Mouse (Mus musculus): ENCODE measurements around the gene Coq2.

Coq2 gene

DNA sequence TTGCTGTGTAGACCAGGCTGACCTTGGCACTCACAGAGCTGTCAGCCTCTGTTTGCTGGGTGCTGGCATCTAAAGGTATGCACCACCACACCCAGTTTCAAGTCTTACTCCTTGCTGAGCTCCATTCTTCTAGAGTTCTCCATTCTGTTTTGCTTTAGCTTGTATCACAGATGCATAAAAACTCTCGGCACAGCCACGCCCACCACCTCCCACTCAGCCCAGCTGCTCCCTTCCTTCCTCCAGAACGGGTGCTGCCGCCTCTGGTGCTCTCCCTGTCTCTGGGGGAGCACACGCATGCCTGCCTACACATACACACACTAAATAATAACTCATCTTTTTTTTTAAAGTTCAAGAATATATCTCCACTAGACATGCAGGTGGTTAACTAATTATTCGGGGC lies 16.5 kb downstream of the Coq2 start:
- no peak for DNase-seq

DNA sequence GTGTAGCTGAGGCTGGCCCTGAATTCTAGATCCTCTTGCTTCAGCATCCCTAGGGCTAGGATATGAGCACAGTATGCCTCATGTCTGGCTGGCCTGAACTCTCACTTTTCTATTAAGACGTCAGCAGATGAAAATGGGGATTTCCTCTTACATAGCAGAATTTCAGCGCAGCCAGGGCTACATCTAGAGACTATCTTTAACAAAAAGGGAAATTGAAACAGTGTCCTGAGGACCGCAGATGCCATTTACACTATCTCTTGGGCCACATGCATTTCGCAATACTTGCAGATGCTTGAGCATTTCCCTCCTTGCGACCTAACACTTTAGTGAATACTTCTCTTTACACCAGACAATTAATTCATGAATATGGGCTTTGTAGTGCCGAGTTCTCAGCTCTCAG lies 18.6 kb downstream of the Coq2 start:
- no peak for DNase-seq

DNA sequence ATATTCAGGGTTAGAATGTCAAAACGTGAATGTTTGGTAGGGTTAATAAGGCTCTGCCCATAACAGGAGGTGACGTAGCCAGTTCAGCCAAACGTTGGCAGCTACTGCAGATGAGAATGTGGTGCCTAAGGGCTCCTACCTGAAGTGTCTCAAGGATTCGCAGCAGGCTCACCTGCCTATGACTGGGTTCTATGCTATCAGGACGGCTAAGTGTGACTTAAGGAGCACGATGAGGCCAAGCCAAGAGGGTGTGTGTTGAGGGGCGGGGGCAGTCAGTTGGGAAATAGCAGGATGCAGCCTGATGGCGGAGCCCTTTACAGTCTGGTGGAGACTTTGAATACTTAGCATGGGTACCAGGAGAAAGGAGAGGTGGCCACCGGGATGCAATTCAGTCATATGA lies 22.6 kb downstream of the Coq2 start:
- peak in 1 of 2 experiments; percentile 27 for DNase-seq

DNA sequence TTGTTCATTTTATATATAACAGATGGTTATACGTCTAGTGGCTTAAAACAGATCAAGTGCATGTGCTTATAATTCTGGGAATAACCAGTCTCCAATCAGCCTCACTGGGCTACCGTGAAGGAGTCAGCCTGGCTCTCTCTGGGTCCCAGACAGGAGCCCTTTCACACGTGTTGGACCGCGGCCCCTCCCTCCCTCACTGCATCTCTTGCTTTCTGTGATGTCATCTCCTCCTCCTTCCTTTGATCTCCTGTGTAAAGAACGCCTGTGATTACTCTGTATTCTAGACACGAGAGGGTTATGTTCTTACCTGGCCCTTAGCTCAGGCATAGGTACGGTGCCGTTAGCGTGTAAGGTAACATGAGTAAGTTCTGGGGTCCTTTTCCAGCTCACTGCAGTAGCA lies 23.5 kb downstream of the Coq2 start:
- no peak for DNase-seq

DNA sequence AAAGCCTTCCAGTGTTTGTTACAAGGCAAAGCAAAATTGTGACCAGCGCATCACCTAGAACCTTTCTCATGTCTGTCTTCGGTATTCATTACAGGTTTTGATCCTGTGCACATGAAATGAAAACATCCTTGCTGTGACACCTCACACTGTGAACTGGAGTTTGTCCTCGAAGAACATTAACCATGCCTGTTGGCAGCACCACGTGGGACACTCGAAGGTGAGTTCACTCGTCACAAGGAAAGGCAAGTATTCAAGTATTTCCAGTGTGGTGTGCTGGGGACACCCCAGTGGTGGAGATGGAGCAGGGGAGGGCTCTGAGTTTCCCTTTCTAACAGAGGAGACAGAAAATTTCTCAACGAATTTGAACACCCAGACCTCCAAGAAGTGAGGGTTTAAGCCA lies 24.0 kb downstream of the Coq2 start:
- DNase-seq, result no peak

DNA sequence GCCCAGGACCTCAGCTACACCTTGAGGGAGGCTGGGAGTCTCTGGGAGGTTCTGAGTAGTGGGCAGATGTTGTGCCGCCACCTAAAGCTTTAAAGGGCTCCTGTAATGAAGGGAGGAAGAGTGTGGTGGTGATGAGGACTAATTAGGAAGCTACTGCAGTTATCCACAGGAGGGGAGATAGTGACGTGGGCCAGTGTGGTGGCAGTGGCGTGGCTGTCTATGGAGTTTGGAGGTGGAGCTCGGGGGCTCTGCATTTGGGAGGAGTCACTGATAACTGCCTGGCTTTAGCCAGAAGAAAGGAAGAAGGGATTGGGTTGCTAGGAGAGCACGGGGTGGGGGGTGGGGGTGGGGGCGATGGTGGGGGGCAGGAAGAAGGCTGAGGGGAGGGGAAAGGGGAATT lies 26.4 kb downstream of the Coq2 start:
- no peak for DNase-seq

DNA sequence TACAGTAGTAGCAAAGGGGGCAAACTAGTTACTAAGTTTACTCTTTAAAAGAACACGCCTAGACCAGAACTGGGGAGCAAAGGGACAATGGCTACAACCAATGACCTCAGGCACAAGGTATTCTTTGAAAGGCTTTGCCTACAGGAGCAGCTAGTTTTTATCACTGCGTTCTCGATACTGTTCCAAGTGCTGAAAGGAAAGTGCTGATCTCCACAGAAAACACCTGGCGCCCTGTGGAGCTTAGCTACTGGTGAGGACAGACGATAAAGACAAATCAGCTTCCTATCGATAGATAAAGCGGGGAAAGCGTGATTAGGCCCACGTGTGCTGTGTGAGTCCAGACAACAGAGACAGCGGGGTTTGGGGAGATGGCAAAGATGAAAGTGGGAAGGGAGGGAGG lies 26.9 kb downstream of the Coq2 start:
- no peak for DNase-seq

DNA sequence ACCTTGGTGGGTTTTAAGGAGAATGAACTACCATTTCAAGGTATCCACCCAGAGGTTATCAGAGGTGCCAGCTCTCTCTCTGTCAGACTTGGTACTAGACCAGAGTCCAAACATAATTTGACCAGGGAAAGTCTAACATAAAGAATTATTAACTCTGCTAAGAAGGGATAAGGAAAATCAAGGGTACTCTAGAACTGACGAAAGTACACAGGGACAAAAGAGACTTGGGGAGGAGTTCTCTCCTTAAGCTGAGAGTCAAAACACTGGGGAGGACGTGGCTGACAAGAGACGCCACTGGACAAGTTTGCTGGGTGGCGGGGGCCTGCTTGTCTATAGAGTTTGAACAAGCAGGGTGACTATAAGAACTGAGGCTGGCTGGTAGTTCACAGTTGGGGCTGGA lies 28.4 kb downstream of the Coq2 start:
- no peak for DNase-seq

DNA sequence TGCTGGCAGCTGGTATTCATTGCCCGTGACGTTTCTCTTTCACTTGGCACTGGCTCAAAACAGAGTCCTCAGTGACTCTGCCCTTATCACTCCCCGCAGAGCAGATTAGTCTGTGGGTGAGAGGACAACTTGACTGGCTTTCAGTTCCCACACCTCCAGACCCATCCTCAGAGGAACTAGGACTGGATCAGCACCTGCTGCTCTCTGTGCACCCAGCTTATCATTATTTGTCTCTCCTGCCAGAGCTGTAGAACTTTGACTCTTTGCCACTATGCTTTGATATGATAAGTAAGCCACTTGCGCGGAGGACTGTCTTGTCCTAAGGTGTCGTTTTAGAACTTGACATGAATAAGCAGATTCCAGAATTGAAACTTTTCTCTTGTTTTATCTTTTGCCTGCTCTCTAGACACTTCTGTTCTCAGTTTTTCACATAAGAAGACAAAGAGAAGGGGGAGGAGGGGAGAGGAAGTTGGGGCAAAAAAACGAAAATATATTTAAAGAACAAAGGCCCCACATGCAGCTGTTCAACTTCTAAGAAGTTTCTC lies 30.9 kb downstream of the Coq2 start:
- DNase-seq, result peak; percentile 16 to 56

DNA sequence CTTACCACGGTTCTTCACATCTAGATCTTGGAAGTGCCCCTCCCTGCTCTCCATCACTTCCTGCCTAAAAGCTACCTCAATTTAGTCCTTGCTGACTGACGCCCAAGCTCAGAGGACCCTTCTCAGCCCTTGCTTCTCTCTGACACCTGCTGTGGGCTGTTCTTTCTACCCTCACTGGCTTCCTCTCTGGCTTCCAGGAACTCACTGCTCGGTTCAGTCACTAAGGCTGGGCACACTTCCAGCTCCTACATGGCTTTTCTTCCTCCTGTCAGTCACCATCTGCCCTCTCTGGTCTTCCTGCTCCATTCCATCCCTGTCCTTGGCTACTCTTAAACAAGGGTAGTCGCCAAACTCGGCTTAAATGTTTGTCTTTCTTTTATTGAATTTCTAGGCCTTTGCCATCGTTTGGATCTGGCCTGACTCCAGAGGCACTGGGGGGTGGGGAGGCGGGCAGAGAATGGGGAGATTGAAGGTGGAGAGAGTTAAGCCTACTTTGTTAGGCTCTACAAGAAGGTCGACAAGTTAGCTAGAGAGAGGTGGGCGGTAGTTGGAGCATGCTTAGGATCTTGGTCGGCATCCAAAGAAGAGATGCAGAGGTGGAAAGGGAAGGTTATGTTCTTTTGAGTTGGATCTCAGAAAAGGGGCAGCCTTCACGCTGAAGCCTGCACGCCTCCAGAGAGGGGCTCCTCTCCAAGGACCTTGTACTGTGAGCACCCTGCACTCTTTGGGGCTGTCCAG lies 31.5 kb downstream of the Coq2 start:
- DNase-seq, result peak; percentile 34 to 40

DNA sequence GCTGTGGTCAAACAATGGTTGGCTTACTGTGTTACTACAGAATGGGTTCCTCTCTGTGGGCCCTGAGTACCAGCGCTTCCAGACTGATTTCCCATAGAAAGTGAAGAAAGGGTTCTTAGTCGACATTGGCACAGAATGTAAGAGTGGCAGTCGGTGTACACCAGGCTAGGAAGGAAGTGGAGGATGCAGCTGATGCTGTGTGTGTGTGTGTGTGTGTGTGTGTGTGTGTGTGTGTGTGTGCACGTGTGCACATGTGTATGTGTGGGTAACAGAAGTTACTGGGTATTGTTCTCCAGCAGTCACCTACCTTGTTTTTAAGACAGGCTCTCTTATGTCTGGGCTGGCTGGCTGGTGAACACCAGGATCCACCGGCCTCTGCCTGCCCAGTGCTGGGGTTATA lies 32.6 kb downstream of the Coq2 start:
- DNase-seq, result no peak

DNA sequence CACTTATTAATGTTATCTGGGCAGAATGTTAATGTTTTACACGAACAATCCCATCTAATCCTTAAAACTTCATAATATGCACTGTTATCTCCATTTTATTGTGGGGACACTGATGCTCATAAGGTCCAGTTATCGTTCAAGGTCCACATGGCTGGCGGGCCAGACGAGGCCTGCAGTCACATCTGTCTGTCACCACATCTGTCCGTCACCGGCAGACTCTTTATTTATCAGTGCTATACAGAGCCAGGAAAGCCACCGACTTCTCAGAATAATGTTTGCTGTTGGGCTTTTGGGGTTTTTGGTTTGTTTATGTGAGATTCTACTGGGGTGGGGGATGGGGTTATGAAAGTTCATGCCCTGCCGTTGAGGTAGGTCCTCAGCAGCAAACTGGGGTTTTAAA lies 36.5 kb downstream of the Coq2 start:
- no peak for DNase-seq

DNA sequence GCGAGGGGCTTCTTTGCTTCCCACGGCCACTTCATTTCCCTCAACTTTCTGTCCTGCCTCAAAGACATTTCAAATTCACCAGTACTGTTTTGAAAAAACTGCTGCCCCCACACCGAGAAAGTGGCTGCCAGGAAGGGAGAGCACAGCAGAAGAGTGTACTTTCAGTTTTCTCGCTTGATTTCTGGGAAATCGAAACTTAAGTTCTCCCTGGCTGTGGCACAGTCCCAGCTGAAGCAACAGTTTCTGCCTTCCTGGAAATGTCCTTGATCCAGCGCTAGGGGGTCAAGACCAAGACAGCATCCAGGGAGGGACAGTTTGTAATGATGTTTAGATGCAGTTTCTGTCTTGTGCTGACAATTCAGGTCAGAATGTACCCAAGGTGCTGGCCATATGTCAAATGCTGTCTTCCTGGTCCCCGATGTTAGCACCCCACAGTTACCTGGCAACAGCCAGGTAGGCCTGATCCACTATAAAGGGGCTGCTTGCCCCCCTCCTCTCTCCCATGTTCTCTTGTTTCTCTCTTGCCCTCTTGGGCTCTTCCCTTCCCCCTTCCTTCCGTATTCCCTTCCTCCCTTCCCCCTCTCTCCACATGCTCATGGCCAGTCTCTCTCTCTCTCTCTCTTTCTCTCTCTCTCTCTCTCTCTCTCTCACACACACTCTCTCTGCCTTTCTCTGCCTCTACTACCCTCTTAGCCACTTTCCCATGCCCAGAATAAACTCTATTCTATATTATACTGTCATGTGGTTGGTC lies 38.0 kb downstream of the Coq2 start:
- peak; percentile 38 to 61 for DNase-seq

DNA sequence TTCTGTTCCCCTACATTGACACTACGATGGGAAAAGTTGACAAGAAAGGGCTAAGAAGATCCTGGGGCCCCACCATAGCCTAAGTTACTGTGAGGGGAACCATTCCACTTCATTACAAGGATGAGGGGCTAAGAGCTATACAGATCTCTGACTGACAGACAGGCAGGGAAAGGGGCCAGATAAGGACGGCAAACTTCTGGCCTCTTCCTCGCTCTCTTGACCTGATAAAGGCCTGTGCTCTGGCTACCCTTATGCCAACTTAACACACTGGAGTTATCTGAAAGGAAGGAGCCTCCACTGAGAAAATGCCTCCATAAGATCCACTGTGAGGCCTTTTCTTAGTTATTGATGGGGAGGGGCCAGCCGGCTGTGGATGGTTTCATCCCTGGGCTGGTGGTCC lies 39.0 kb downstream of the Coq2 start:
- DNase-seq, result no peak

DNA sequence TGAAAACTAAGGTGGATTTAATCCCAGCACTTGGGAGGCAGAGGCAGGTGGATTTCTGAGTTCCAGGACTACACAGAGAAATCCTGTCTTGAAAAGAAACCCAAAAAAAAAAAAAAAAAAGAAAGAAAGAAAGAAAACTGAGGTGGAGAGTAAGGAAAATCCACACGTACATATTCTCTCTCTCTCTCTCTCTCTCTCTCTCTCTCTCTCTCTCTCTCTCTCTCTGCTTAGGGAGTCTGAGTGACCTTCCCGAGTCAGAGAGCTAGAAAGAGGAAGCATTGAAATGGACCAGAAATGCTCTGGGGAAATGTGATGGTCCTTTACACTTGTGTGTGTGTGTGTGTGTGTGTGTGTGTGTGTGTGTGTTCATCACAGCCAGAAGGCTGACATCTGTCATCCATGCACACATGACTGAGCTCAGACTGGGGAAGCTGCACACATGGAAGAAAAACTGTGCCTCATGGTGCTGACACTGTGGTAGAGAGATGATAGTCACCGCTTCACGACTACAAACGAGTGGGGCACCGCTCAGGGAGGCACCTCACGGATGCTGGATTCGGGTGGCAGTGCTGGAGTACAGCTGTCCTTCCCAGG lies 40.0 kb downstream of the Coq2 start:
- no peak for DNase-seq

DNA sequence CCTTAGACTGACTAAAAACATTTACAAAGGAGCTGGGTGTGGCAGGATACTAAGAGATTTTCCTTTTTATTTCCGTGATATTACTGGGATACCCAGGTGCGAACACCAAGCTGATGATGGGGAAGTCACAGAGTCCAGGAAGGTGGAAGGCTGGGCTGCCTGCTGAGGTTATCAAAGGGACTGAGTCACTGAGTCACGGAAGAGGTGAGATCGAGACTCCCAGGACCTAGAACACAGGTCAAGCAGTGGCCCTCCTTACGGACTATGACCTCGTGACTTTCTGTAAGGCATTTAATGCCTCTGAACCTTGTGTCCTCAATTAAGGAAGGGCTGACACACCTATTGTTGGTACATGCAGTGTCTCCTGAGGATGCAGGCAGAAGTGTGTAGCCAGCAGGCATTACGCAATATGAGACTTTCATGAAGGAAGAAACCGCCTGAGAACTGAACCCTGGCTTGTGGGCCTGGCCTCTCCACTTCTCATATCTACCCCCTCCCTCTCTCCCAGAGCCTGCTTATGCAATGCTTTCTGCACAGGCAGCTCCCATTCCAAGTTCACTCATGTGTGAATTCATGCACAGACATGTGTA lies 42.3 kb downstream of the Coq2 start:
- DNase-seq, result peak; percentile 30 to 57

DNA sequence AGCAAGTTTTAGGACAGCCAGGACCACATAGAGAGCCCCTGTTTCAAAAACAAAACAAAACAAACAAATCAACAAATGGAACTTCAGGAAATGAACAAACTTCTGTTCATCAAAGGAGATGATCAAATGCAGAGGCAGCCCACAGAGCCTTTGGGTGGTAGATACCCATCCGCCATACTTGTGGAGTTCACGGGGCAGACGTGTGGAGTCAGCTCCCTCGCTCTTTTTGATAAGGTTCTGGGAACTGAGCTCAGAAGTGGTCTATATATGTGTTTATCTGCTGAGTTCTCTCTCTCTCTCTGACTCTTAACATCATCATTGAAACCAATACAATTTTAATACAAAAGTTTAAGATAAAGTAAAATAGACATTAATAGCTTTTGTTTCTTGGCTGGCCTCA lies 46.1 kb downstream of the Coq2 start:
- no peak for DNase-seq

DNA sequence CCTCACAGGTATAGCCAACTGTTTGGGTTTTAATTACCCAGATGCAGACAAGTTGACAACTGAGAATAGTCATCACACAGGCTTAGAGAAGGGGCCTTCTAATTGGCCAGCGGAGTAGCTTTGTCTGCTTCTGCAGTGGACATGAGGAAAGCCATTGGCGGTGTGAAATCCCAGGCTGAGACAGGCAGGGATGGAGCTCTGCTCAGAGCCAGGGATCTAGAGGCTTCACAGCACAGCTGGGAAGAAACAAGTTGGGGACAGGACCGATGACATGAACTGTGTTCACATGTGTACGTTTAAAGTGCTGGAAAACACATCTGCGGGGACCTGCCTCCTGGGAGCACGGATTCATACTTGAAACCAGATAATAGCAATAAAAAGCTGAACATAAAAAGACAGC lies 48.4 kb downstream of the Coq2 start:
- DNase-seq, result no peak

DNA sequence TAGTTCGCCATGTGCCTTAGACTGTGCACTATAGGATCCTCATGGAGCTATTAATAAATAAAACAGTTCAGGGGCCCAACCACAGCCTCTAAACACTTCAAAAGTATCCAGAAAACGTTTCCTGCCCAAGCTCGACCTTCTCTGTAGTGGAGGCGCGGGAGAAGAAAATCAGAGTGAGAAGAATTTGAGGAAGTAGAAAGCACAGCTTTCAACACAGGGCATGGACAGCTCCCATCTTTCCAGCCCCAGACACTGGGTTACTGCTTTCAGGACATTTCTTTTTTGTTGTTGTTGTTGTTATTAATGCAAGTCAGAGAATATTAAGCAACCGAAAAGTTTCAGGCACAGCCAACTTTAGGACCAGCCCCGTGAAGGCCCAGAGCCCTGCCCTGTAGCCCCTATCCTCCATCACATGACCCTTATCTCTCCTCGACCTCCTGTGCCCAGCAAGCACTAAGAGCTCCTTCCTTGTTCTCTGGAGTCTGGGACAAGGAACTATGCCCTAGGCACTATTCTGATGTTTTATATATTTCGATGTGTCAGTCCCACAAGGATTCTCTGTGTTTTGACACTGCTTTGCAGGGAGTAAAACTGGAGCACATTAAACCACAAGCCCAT lies 50.1 kb downstream of the Coq2 start:
- DNase-seq, result no peak

DNA sequence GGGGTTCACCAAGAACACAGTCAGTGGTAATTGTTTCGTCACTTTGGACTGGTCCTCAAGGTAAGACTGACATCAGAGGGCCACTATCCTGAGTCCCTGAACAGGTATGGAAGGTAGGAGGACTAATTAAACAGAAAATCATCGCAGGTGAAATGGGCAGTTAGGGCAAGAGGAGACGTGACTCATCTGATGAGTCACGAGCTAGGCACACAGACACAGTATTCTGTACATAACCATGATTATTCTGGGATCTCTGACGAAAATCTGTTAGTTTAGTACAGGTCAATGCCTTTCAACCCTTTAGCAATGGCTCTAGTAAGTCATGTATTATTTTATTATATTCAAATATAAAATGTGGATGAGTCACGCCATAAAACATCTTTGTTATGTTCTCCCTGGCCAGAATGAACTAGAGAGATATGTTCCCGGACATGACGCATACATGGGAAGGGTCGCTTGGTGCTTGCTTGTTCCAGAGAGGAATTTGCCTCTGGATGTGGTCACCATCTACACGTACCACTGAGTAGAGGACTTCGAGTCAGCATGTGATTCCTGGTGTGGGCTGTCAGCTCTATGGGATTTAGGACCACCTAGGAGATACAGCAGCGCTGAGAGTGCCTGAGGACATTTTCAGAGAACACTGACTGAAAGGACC lies 52.3 kb downstream of the Coq2 start:
- DNase-seq, result no peak

DNA sequence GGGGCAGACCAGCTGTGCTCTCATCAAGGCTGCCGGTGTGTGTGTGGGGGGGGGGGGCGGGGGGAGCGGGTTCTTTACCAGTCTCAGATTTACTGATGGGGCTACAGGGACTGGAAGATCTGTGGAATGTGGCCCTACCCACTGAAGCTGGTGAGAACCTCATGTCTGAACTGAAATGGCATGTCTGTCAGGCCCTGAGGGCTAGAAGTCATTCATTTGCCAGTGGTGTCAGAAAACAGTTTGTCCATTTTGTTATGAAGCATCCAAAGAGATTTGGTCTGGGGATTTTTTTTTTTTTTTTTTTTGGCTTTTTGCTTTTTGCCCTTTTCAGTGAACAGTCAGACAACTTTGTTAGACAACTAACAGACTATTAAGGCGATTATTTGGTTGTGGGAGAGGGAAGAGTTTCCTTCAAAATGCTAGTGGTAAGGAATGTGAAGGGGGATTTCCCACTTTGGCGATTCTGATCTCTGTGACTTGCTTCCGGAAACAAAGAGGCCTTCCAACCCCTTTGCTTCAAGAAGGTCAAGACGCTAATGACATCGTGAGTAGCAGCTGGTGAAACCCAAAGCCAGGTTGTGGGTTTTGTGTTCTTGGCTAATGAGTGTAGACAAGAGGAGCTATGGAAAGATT lies 52.9 kb downstream of the Coq2 start:
- no peak for DNase-seq

DNA sequence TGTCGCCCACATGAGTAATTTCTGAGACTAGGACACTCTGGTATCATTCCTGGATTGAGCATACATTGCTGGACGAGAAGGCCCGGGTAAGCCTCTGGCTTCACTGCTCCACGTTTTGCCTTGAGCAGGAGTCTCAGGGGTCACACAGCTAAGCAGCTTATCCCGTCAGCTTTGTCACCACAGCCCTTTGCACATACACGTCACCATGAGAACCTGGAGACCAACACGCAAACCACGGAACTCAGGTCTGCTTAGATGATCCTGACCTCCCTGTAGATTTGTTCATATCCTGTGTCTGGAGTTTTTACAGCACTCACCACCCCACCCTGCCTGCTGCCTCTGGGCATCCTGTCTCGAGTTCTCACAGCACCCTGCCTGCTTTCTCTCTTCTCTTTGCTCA lies 54.0 kb downstream of the Coq2 start:
- DNase-seq, result no peak
